Mouse (Mus musculus) erythroblast, embryonic 14.5 days (primary cell): ENCODE measurements at regions not wholly inside any gene's neighbourhood (a gene's known extent, or its start where the extent isn't known, plus 50 kb on each side); places are given as distances from the start of the nearest gene placed in this dataset.

ENCODE experiments used
- GATA1 ChIP-seq: IDR thresholded peaks from 2 replicates; pipeline ENCODE4 v1.6.1; 2012; ENCODE audit warnings: low read length, inconsistent platforms, mixed read lengths
- TAL1 ChIP-seq: IDR thresholded peaks from 3 replicates; pipeline ENCODE4 v1.6.1; 2012; ENCODE audit warnings: low read length, inconsistent platforms, mixed read lengths

DNA sequence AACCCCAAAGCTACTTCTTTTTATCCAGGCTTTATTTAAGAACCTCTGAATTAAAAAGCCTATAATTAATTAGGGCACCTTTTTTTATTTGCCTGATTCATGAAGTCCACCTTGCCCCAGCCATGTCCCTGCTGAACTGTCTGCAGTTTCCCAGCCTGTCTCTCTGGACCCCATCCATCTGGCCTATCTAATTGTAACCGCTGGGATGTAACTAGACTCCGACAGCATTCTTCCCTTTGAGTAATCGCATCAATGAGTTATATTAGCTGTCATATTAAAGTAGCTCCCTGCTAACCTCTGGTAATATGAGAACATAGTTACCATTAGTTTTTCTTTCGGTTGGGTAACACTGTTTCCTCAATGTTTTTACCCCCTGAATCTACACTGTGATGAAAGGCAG lies 182.6 kb upstream of the Veph1 start:
- no peak for TF ChIP-seq GATA1
- TF ChIP-seq TAL1, result no peak
